Mouse (Mus musculus) lung, adult 2 months (tissue): ENCODE measurements at regions not wholly inside any gene's neighbourhood (a gene's known extent, or its start where the extent isn't known, plus 50 kb on each side); places are given as distances from the start of the nearest gene placed in this dataset.

ENCODE experiments used
- CTCF ChIP-seq: fragments of 200-500 bp; IDR thresholded peaks from 2 replicates; pipeline ENCODE4 v1.5.1; 2011; ENCODE audit warnings: mild to moderate bottlenecking, low read length, control low read depth; ENCODE audit not compliant: insufficient read depth
- POLR2A ChIP-seq: fragments of 200-500 bp; IDR thresholded peaks from 2 replicates; pipeline ENCODE4 v1.6.1; 2011; ENCODE audit warnings: low read depth, mild to moderate bottlenecking, control low read depth, low read length, borderline replicate concordance; ENCODE audit errors: extremely low read depth

DNA sequence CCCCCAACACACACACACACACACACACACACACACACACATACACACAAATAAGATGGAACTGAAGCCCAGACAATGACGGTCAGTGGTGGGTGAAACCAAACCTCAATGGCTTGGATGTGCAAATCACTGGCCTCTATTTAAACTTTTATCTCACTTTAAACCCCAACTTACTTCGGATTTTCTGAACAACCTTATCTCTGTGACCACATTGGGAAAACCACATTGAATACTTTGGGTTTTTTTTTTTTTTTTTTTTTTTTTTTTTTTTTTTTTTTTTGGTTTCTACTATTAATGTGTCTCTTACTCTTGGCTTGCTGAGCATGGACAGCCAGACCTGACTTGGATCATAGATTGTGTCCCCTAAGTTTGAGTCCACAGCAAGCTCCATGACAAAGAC is 123.2 kb upstream of the Fer start:
- no peak for TF ChIP-seq CTCF
- TF ChIP-seq POLR2A: no peak
